Mouse (Mus musculus): ENCODE measurements around the gene Znrd1as.

DNA sequence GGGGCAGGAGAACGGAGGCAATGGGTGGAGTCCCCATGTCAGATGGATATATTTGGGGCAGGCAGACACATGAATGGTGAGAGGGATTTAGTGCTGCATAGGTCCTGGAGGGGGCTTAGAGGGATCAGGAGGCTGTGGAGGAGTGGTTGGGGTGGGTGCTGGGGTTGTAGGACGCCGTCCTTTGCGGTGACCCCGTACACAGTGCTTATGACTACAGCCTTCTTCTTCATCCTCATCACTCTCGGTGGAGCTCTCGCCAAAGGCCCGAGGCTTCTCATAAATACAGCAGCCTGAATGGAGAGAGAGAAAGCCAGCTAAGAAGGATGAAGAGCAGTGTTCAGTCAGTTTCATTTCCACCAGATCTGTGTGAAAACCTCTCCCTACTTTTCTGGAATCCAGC lies 9.1 kb upstream of the Znrd1as start:
- no peak for TF ChIP-seq POLR2A (IDR thresholded peaks at IDR 0.05; ENCODE audit: extremely low read depth, insufficient read depth, low read length)
- no peak for TF ChIP-seq CTCF (IDR thresholded peaks at IDR 0.05; ENCODE audit: extremely low read depth, insufficient read depth, low read length)

Measured in cortical plate, adult 2 months (tissue).